Mouse (Mus musculus) fat pad, adult 2 months (tissue): ENCODE results near the gene Samd4.

Experiments
- DNase-seq: peaks from one replicate; pipeline ENCODE4 v3.0.0-alpha.2; 2011; ENCODE audit warnings: low read depth, low spot score; ENCODE audit errors: extremely low read depth

The Samd4 gene

DNA sequence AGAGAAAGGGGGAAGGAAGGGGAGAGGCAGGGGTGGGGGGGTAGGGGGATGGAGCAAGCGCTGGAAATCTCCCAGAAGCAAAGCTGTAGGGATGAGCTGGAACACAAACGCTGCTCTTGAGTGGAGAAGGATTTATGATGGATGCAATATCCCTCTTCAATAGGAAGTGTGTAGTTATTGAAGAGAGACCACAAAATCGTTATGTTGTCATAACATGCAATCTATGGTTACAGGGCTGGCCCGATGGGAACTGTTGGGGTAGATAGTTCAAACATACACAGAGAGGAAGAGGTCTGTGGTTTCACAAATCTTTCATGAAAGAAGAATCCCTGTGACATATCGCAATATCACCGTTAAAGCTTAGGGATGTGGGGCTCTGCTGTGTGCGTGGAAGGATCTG is 112.0 kb downstream of the Samd4 start:
- no peak for DNase-seq

GRCm38 (mm10) chr14:46999321-47000025 is 116.8 kb downstream of the Samd4 start:
- no peak for DNase-seq

GRCm38 (mm10) chr14:47000096-47000736 is 117.6 kb downstream of the Samd4 start:
- DNase-seq = no peak

DNA sequence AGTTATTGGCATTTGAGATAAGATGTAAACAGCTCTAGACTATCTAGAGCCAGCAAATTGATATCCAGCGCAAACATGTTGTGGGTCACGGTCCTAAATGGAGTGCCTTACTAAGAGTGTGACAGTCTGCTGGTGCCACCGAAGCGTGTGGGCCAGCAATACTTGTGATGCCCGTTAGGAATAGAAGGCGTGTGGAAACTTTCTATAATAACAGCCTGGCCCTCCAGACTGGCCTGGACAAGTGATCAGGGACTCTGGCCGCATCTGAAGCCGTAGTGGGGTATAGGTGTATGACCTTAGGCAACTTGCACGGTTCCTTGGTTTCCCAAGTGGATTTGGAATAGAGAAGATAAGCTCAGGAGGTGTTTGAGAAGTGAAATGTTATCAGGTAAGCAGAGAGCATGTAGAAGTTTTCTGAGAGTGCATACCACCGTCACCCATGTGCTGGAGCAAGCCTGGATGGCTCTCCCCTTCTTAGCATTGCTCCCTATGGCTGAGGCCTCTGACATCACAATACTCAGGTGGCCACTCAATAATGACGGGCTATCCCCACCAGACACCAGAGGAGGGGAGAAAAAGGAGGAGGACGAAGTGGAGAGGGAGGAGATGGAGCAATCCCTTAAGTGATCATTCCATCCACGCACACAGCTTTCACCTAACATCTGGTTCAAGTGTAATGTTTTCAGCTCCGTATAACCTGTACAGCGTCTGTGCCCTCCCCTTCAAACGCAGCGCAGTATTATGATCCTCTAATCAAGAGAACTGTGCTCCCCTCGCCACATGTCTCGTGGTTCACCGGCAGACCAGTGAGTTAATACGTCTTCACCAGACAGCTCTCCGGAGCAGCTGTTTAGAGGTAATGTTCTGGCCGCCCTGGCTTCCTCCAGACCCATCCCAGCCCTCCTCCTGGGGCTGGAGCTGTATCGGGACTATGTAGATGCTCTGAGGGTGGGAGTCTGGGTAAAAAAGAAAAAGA is 118.4 kb downstream of the Samd4 start:
- no peak for DNase-seq

DNA sequence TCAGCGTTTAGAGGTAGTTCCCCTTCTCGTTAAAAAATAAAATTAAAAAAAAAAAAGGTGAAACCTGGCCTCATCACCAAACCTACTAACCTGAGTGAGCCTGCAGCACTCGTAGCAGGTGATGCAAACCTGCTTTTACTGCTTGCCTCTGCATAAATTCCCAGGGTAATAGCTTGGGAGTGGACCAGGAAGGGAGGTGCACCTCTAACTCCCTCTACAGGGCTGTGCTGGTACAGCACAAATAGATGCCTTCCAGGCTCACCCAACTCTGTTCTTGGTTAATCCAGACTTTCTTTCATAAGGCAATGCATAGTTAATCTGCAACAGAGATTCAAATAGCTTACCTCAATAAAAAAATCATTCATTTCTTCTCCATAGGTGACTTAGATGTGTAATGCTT is 121.5 kb downstream of the Samd4 start:
- no peak for DNase-seq

- DNase-seq = no peak
Observed at GRCm38 (mm10) chr14:47011171-47012139, 128.8 kb downstream of the Samd4 start.

DNA sequence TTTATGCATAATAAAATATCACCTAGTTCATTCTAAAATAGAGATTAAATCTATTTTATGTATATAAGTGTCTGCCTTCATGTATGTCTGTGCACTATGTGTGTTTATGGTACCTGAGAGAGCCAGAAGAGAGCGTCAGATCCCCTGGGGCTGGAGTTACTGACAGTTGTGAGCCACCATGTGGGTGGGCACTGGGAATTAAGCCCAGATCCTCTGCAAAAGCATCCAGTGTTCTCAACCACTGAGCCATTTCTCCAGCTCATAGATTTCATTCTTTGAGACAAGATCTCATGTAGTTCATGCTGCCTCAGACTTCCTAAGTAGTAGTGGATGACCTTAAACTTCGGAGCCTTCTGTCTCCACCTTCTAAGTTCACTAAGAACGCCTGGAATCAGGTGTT is 133.0 kb downstream of the Samd4 start:
- no peak for DNase-seq

DNA sequence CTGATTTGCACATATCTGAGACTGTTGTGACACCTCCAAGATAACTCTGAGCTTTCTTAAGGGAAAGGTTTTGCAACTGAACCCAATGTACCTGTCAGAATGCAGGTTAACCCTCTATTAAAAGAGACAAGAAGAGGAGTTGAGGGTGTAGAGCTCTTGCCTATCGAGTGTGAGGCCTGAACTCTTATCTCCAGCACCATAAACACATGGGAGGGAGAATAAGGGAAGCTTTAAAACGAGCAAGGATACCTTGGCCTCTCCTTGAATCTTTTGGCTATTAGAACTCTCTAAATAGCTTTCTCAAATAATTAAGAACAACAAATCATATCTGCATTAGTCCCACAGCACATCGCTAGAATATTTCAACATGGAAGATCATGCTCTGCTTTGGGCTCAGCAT is 135.0 kb downstream of the Samd4 start:
- no peak for DNase-seq

DNA sequence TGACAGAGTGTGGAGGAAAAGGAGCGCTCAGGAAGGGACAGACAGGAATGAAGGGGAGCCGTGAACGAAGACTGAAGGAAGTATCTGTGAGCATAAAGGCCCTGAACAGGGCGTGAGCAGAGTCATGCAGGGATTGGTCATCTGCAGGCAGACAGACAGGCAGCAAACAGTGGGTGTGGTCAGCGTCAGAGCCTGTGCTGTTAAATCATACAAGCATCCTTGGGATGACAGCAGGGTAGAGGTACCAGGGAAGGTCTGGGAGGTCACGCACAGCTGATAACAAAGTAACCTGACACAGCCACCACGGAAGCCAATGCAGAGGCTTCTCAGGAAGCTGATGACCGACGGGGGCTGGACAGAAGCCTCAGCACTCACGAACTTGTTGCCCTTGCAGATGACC is 138.2 kb downstream of the Samd4 start:
- no peak for DNase-seq

DNA sequence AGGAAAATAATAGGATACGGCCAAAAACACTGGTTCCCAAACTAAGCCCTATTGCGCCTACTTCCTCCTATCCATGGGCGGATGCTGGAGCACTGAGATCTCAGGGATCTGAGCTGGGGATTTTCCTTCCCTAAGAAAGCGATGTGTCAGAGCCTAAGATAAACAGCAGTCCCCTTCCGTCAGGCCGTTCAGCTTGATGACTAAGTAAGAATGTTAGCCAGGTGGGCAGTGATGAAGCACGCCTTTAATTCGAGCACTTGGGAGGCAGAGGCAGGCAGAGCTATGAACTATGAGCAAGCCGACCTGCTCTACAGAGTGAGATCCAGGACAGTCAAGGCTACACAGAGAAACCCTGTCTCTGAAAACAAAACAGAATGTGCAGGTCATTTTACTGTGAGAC is 140.9 kb downstream of the Samd4 start:
- DNase-seq = no peak

DNA sequence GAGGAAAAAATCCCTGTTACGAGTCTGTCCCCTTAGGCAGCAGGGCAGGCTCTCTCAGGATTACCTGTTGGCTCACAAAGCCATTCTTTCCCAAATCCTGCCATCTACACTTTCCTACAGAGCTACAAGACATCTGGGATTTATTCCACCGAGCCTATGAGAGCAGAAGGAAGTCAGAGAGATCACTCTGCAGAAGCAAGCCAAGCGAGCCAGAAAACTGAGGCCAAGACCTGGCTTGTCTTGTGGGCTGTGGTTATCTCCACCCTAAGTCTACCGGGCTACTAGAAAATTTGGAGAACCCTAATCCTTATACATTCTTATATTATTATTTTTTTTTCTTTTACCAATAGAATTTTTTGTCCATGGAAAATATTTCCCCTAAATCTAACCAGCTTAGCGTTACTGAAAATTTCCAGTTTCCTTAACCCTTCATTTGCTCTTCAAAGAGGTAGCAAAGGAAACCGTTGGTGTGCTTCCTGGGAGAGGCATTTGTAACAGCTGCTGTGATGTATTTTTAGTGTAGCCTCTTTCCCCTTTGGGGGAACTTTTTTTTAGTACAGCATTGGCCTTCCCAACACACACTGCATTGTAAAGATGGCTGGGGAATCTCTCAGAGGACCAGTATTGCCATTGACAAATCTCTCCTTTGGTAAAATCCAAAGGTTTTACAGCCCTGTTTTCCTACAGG is 144.9 kb downstream of the Samd4 start:
- DNase-seq = no peak

- DNase-seq = no peak
Observed at GRCm38 (mm10) chr14:47031542-47031941, 148.9 kb downstream of the Samd4 start.

GRCm38 (mm10) chr14:47032140-47032539 is 149.5 kb downstream of the Samd4 start:
- no peak for DNase-seq

GRCm38 (mm10) chr14:47033423-47033822 is 150.8 kb downstream of the Samd4 start:
- DNase-seq = no peak

DNA sequence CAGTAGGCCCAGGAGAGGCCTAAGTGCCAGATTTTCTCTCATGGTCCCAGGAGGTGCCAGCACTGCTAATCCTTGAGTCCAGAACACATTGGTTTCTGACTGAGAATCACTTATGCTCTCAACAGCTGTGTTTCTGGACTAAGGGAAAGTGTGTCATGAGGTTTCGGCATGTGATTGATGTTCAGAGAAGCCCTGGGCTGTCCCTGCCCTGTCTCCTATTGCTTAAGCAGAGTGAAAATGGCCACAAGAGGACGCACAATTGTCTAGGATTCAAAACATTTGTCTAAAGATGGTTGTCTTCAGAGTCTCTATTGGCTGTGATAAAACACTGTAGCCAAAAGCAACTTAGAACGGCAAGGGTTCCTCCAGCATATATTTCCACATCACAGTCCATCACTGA is 159.0 kb downstream of the Samd4 start:
- DNase-seq = no peak

DNA sequence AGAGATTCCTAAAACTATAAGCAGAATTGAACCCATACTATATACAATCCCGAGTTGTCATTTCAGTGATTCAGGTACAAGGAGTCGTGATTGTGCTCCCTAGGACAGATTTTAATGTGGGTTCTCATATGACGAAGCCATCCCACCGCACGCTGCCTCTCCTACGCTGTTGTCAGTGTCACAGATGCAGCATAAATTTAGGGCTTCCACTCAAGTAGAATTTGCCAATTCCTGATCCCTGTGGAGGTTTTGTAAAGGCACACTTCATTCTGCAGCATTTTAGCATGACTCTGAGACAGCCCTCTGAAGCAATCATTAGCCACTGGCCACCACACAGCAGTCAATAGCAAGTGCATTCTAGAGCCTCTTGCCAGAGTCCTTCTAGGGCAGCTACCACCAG is 166.4 kb downstream of the Samd4 start:
- no peak for DNase-seq

DNA sequence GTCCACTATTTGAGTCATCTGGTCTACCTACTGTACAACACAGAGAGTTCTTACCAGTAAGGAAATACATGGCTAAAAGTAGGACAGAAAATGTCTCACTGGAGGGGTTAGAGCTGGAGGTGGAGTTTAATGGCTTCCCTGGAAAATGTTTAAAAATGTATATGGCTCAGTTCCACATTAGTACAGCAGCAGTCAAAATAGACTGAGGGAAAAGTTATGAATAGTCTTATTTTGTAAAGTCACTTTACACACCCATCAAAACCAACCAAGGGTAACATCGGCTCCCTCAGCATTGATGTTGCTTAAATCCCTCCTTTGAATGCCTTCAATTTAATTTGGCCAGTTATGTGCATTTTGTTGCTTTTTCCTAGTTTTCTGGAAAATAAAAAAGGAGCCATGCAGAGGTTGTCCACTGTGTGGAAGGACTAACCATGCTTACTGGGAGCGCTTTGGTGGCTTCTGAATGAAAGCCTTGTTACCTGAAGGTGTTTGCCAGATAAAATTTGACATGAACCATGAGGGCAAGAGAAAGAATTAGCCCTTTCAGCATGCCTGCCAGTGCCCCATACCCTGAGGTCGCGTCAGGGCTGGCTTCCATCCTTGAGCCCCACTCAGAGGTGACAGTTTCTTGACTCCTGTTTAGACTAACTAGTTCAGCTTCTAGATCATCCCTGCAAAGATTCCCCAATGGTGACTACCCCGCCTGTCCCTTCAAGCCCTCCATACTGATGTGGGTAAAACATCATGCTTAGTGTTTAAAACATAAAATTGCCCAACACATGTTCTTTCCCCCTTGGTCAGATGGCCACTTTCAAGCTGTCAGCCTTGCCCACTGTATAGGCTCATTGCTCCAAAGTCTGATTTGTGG is 169.3 kb downstream of the Samd4 start:
- DNase-seq = no peak

- DNase-seq = no peak
Observed at GRCm38 (mm10) chr14:47053101-47053500, 170.4 kb downstream of the Samd4 start.

- DNase-seq = no peak
Observed at GRCm38 (mm10) chr14:47053824-47054223, 171.2 kb downstream of the Samd4 start.
